Comparison of ENCODE assay signal across 10 mouse cellular contexts in genomic region chr19:6343066-6343925, GRCm38 (mm10). TPM values are rescaled to one million over a fixed set of nuclear protein-coding genes. Genes with fewer than 3 reads are reported as not detected.
DNase-seq lines count a peak whose midpoint lies in the region; ATAC-seq lines count a peak whose summit lies in the region.
"Had no signal": no experiment of that assay in that cellular context is flagged by ENCODE, and none has a peak within 500 bp of the region (broad histone marks: within the 10 kb centered on the region; RNA-seq: fewer than 3 reads in every experiment).

No protein-coding gene starts in this region.

- H3K9ac ChIP-seq in lung, embryonic 15.5 days: no peak overlapping the region
- no peak overlapping the region for H3K9ac ChIP-seq in hindbrain, embryonic 12.5 days
- H3K9ac ChIP-seq: hindbrain, embryonic 14.5 days; neural tube, embryonic 15.5 days had no signal

- H3K4me1 ChIP-seq in heart, embryonic 10.5 days: peaks cover 61% of the 10 kb centered on the region
- peaks cover 16% of the 10 kb centered on the region for H3K4me1 ChIP-seq in lung, embryonic 15.5 days
- peaks cover 18% of the 10 kb centered on the region for H3K4me1 ChIP-seq in hindbrain, embryonic 12.5 days

- WGBS in heart, embryonic 10.5 days: 72% methylated on average over 19 of the region's 19 CpGs
- WGBS in lung, embryonic 15.5 days: 74% methylated on average over 19 of the region's 19 CpGs
- 89% methylated on average over 18 of the region's 19 CpGs for WGBS in hindbrain, embryonic 12.5 days

- H3K36me3 ChIP-seq in heart, embryonic 10.5 days: peaks cover 67% of the 10 kb centered on the region
- H3K36me3 ChIP-seq in lung, embryonic 15.5 days: peaks cover 27% of the 10 kb centered on the region
- peaks cover 76% of the 10 kb centered on the region for H3K36me3 ChIP-seq in hindbrain, embryonic 12.5 days

- H3K27me3 ChIP-seq in heart, embryonic 10.5 days (ENCODE audit: insufficient read depth, poor library complexity, severe bottlenecking): 0 out of 2 replicates have a peak, but pooled peaks cover 7% of the 10 kb centered on the region
- H3K27me3 ChIP-seq in lung, embryonic 15.5 days: no peaks in the 10 kb centered on the region
- H3K27me3 ChIP-seq in hindbrain, embryonic 12.5 days: no peaks in the 10 kb centered on the region
- H3K27me3 ChIP-seq: neural tube, embryonic 15.5 days had no signal

- no peak for ATAC-seq in lung, embryonic 15.5 days (ENCODE audit: borderline replicate concordance, extremely low read depth, low FRiP score, low TSS enrichment)
- no peak for ATAC-seq in hindbrain, embryonic 12.5 days (ENCODE audit: low FRiP score)

- H3K27ac ChIP-seq in heart, embryonic 10.5 days: no peak overlapping the region
- H3K27ac ChIP-seq in lung, embryonic 15.5 days: no peak overlapping the region
- no peak overlapping the region for H3K27ac ChIP-seq in hindbrain, embryonic 12.5 days
- H3K27ac ChIP-seq: hindbrain, embryonic 14.5 days; neural tube, embryonic 15.5 days; stomach, postnatal 0 days had no signal

- H3K4me2 ChIP-seq in lung, embryonic 15.5 days: peak overlapping the region; percentile 78; the same call in 1 of the 2 replicates
- no peak overlapping the region for H3K4me2 ChIP-seq in hindbrain, embryonic 12.5 days (replicated peaks)
- H3K4me2 ChIP-seq: hindbrain, embryonic 14.5 days had no signal

- H3K9me3 ChIP-seq in heart, embryonic 10.5 days: no peaks in the 10 kb centered on the region
- H3K9me3 ChIP-seq in lung, embryonic 15.5 days: no peaks in the 10 kb centered on the region
- no peaks in the 10 kb centered on the region for H3K9me3 ChIP-seq in hindbrain, embryonic 12.5 days (replicated peaks)
- H3K9me3 ChIP-seq: neural tube, embryonic 15.5 days had no signal

- peak; percentile 95 for DNase-seq in heart, adult 11 months
- DNase-seq in heart, embryonic 10.5 days (ENCODE audit: low spot score): no peak
- no peak for DNase-seq in lung, adult 18-20 months
- DNase-seq in induced T-regulatory cell, adult 2 months (ENCODE audit: low read depth): peak; percentile 64
- peak; percentile 64 for DNase-seq in thymus, postnatal 0 days (ENCODE audit: low spot score)

- H3K4me3 ChIP-seq in heart, embryonic 10.5 days: no peak overlapping the region
- no peak overlapping the region for H3K4me3 ChIP-seq in lung, embryonic 15.5 days
- H3K4me3 ChIP-seq in hindbrain, embryonic 12.5 days: no peak overlapping the region
- H3K4me3 ChIP-seq: neural tube, embryonic 15.5 days had no signal

RNA-seq across cellular contexts. Expression of gene Map4k2, which starts 2.4 kb away (rescaled TPM):
- 12.5 and 15.0 TPM in 2 replicates for polyA plus RNA-seq in heart, embryonic 10.5 days (2016; fragmentation: Nextera tagmentation; extraction: Ambion mirVana)
- polyA plus RNA-seq in lung, embryonic 15.5 days (2015; fragmentation: Nextera tagmentation; extraction: Ambion mirVana): 19.2 and 22.9 TPM in 2 replicates
- polyA plus RNA-seq in thymus, postnatal 0 days (2015; fragmentation: Nextera tagmentation; extraction: Ambion mirVana): 49.6 and 57.3 TPM in 2 replicates
- polyA plus RNA-seq in hindbrain, embryonic 12.5 days (2016; fragmentation: Nextera tagmentation; extraction: Ambion mirVana): 15.0 and 16.0 TPM in 2 replicates

RNA-seq across cellular contexts. Expression of gene Men1, which starts 8.5 kb away (rescaled TPM):
- 67.2 and 80.8 TPM in 2 replicates for polyA plus RNA-seq in heart, embryonic 10.5 days (2016; fragmentation: Nextera tagmentation; extraction: Ambion mirVana)
- 82.6 and 85.7 TPM in 2 replicates for polyA plus RNA-seq in lung, embryonic 15.5 days (2015; fragmentation: Nextera tagmentation; extraction: Ambion mirVana)
- polyA plus RNA-seq in thymus, postnatal 0 days (2015; fragmentation: Nextera tagmentation; extraction: Ambion mirVana): 54.0 and 54.2 TPM in 2 replicates
- polyA plus RNA-seq in hindbrain, embryonic 12.5 days (2016; fragmentation: Nextera tagmentation; extraction: Ambion mirVana): 91.5 and 95.8 TPM in 2 replicates

RNA-seq across cellular contexts. Expression of gene Sf1, which starts 20.2 kb away (rescaled TPM):
- 129 and 146 TPM in 2 replicates for polyA plus RNA-seq in heart, embryonic 10.5 days (2016; fragmentation: Nextera tagmentation; extraction: Ambion mirVana)
- polyA plus RNA-seq in lung, embryonic 15.5 days (2015; fragmentation: Nextera tagmentation; extraction: Ambion mirVana): 133 and 136 TPM in 2 replicates
- 104 and 126 TPM in 2 replicates for polyA plus RNA-seq in thymus, postnatal 0 days (2015; fragmentation: Nextera tagmentation; extraction: Ambion mirVana)
- 168 and 176 TPM in 2 replicates for polyA plus RNA-seq in hindbrain, embryonic 12.5 days (2016; fragmentation: Nextera tagmentation; extraction: Ambion mirVana)

RNA-seq across cellular contexts. Expression of gene Cdc42bpg, which starts 37.0 kb away (rescaled TPM):
- polyA plus RNA-seq in heart, embryonic 10.5 days (2016; fragmentation: Nextera tagmentation; extraction: Ambion mirVana): 0.33 and 0.38 TPM in 2 replicates
- polyA plus RNA-seq in lung, embryonic 15.5 days (2015; fragmentation: Nextera tagmentation; extraction: Ambion mirVana): 0.77 and 0.92 TPM in 2 replicates
- polyA plus RNA-seq in thymus, postnatal 0 days (2015; fragmentation: Nextera tagmentation; extraction: Ambion mirVana): 0.37 and 0.52 TPM in 2 replicates
- 0.48 and 0.61 TPM in 2 replicates for polyA plus RNA-seq in hindbrain, embryonic 12.5 days (2016; fragmentation: Nextera tagmentation; extraction: Ambion mirVana)

RNA-seq across cellular contexts. Expression of gene Pygm, which starts 40.9 kb away (rescaled TPM):
- polyA plus RNA-seq in heart, embryonic 10.5 days (2016; fragmentation: Nextera tagmentation; extraction: Ambion mirVana): 103 and 214 TPM in 2 replicates
- polyA plus RNA-seq in lung, embryonic 15.5 days (2015; fragmentation: Nextera tagmentation; extraction: Ambion mirVana): 17.7 and 22.3 TPM in 2 replicates
- 4.2 and 6.3 TPM in 2 replicates for polyA plus RNA-seq in thymus, postnatal 0 days (2015; fragmentation: Nextera tagmentation; extraction: Ambion mirVana)
- 1.8 and 3.9 TPM in 2 replicates for polyA plus RNA-seq in hindbrain, embryonic 12.5 days (2016; fragmentation: Nextera tagmentation; extraction: Ambion mirVana)

Comparison
In these comparisons a context has a peak if more than half of its experiments do, and no peak if none do; other contexts are left out.
1. DNase-seq: peak in heart, adult 11 months (single experiment), induced T-regulatory cell, adult 2 months (single experiment) and thymus, postnatal 0 days (single experiment); none in heart, embryonic 10.5 days (single experiment) and lung, adult 18-20 months (0 of 2).